Mouse (Mus musculus) spleen, adult 2 months (tissue): ENCODE measurements at regions not wholly inside any gene's neighbourhood (a gene's known extent, or its start where the extent isn't known, plus 50 kb on each side); places are given as distances from the start of the nearest gene placed in this dataset.

ENCODE experiments used
- CTCF ChIP-seq: fragments of 200-500 bp; IDR thresholded peaks from 2 replicates; pipeline ENCODE4 v1.5.1; 2011; ENCODE audit warnings: mild to moderate bottlenecking, inconsistent platforms; ENCODE audit not compliant: insufficient read depth, insufficient read length, insufficient replicate concordance; ENCODE audit errors: extremely low read depth
- POLR2A ChIP-seq: fragments of 200-500 bp; IDR thresholded peaks from 2 replicates; pipeline ENCODE4 v1.6.1; 2011; ENCODE audit warnings: low read depth, low read length, inconsistent platforms

GRCm38 (mm10) chr10:37741581-37741980 is 602.9 kb upstream of the Marcks start:
- TF ChIP-seq CTCF = no peak
- no peak for TF ChIP-seq POLR2A
